Mouse (Mus musculus): ENCODE results near the gene Hist1h1e. TPM values are rescaled to one million over a fixed set of nuclear protein-coding genes. Genes with fewer than 3 reads are reported as not detected.
"Not testable (repeated sequence)": the region's sequence is repeated elsewhere in the genome, so short reads cannot be mapped to it uniquely, and the experiment has no call there.

Gene Hist1h1e
- polyA plus RNA-seq, 1 experiment from 2014 or later, result 18.7 TPM

- Histone ChIP-seq H3K27ac (ENCODE audit: low read length) (no peak overlapping the region), H3K9ac (replicated peaks; ENCODE audit: low read depth, low read length) (no peak overlapping the region), H3K4me1 (ENCODE audit: control insufficient read depth, insufficient read depth, low read length) (no peaks in the 10 kb centered on the region), H3K27me3 (ENCODE audit: control insufficient read depth, insufficient read depth, low read length) (no peaks in the 10 kb centered on the region), H3K4me2 (replicated peaks; ENCODE audit: low read depth, low read length) (no peak overlapping the region), H3K4me3 (ENCODE audit: low read depth, low read length) (no peak overlapping the region), H3K36me3 (ENCODE audit: control insufficient read depth, insufficient read depth, low read length) (no peaks in the 10 kb centered on the region), H3K9me3 (ENCODE audit: control insufficient read depth, low read depth, low read length) (no peaks in the 10 kb centered on the region)
- 81% methylated on average over 7 of the region's 7 CpGs for WGBS
- ATAC-seq (ENCODE audit: insufficient number of reproducible peaks, insufficient read depth, low FRiP score, low read depth), result no peak
Measured at GRCm38 (mm10) chr13:23595622-23596372, 26.6 kb downstream of the Hist1h1e start.

- Histone ChIP-seq H3K9me3 (ENCODE audit: control insufficient read depth, low read depth, low read length) (no peaks in the 10 kb centered on the region), H3K4me1 (ENCODE audit: control insufficient read depth, insufficient read depth, low read length) (no peaks in the 10 kb centered on the region), H3K36me3 (ENCODE audit: control insufficient read depth, insufficient read depth, low read length) (no peaks in the 10 kb centered on the region), H3K9ac (replicated peaks; ENCODE audit: low read depth, low read length) (no peak overlapping the region), H3K4me2 (replicated peaks; ENCODE audit: low read depth, low read length) (no peak overlapping the region), H3K27ac (ENCODE audit: low read length) (no peak overlapping the region), H3K4me3 (ENCODE audit: low read depth, low read length) (no peak overlapping the region), H3K27me3 (ENCODE audit: control insufficient read depth, insufficient read depth, low read length) (no peaks in the 10 kb centered on the region)
- WGBS, result 76% methylated on average over 2 of the region's 2 CpGs
- ATAC-seq (ENCODE audit: insufficient number of reproducible peaks, insufficient read depth, low FRiP score, low read depth), result no peak
Measured at GRCm38 (mm10) chr13:23595185-23595584, 27.2 kb downstream of the Hist1h1e start.

GRCm38 (mm10) chr13:23593051-23593770, 29.1 kb downstream of the Hist1h1e start:
- peak overlapping the region; percentile 41; the same call in 1 of the 2 replicates for H3K27ac ChIP-seq (ENCODE audit: low read length)
- no peak overlapping the region for H3K4me3 ChIP-seq (ENCODE audit: low read depth, low read length)
- H3K4me2 ChIP-seq (replicated peaks; ENCODE audit: low read depth, low read length), result no peak overlapping the region
- no peaks in the 10 kb centered on the region for H3K9me3 ChIP-seq (ENCODE audit: control insufficient read depth, low read depth, low read length)
- H3K27me3 ChIP-seq (ENCODE audit: control insufficient read depth, insufficient read depth, low read length), result no peaks in the 10 kb centered on the region
- WGBS, result 61% methylated on average over 5 of the region's 5 CpGs
- no peaks in the 10 kb centered on the region for H3K36me3 ChIP-seq (ENCODE audit: control insufficient read depth, insufficient read depth, low read length)
- H3K4me1 ChIP-seq (ENCODE audit: control insufficient read depth, insufficient read depth, low read length), result no peaks in the 10 kb centered on the region
- ATAC-seq (ENCODE audit: insufficient number of reproducible peaks, insufficient read depth, low FRiP score, low read depth), result no peak
- H3K9ac ChIP-seq (replicated peaks; ENCODE audit: low read depth, low read length), result no peak overlapping the region

GRCm38 (mm10) chr13:23592614-23593013, 29.7 kb downstream of the Hist1h1e start:
- 82% methylated on average over 7 of the region's 7 CpGs for WGBS
- ATAC-seq (ENCODE audit: insufficient number of reproducible peaks, insufficient read depth, low FRiP score, low read depth), result no peak

GRCm38 (mm10) chr13:23591886-23592285, 30.5 kb downstream of the Hist1h1e start:
- 85% methylated on average over 7 of the region's 7 CpGs for WGBS
- not testable (repeated sequence) for ATAC-seq (ENCODE audit: insufficient number of reproducible peaks, insufficient read depth, low FRiP score, low read depth); H3K27ac ChIP-seq (ENCODE audit: low read length); H3K9ac ChIP-seq (replicated peaks; ENCODE audit: low read depth, low read length); H3K36me3 ChIP-seq (ENCODE audit: control insufficient read depth, insufficient read depth, low read length); H3K4me3 ChIP-seq (ENCODE audit: low read depth, low read length); H3K27me3 ChIP-seq (ENCODE audit: control insufficient read depth, insufficient read depth, low read length); H3K4me2 ChIP-seq (replicated peaks; ENCODE audit: low read depth, low read length); H3K4me1 ChIP-seq (ENCODE audit: control insufficient read depth, insufficient read depth, low read length); H3K9me3 ChIP-seq (ENCODE audit: control insufficient read depth, low read depth, low read length)

More at GRCm38 (mm10) chr13:23592614-23593013, 29.7 kb downstream of the Hist1h1e start:
- Histone ChIP-seq H3K4me1 (ENCODE audit: control insufficient read depth, insufficient read depth, low read length) (no peaks in the 10 kb centered on the region), H3K9me3 (ENCODE audit: control insufficient read depth, low read depth, low read length) (no peaks in the 10 kb centered on the region), H3K4me3 (ENCODE audit: low read depth, low read length) (no peak overlapping the region), H3K9ac (replicated peaks; ENCODE audit: low read depth, low read length) (no peak overlapping the region), H3K27me3 (ENCODE audit: control insufficient read depth, insufficient read depth, low read length) (no peaks in the 10 kb centered on the region), H3K4me2 (replicated peaks; ENCODE audit: low read depth, low read length) (no peak overlapping the region), H3K36me3 (ENCODE audit: control insufficient read depth, insufficient read depth, low read length) (no peaks in the 10 kb centered on the region), H3K27ac (ENCODE audit: low read length) (no peak overlapping the region; the same call in 1 of the 2 replicates)

- Histone ChIP-seq H3K4me1 (ENCODE audit: control insufficient read depth, insufficient read depth, low read length) (no peaks in the 10 kb centered on the region), H3K27ac (ENCODE audit: low read length) (no peak overlapping the region), H3K36me3 (ENCODE audit: control insufficient read depth, insufficient read depth, low read length) (no peaks in the 10 kb centered on the region), H3K4me3 (ENCODE audit: low read depth, low read length) (no peak overlapping the region), H3K4me2 (replicated peaks; ENCODE audit: low read depth, low read length) (no peak overlapping the region), H3K9me3 (ENCODE audit: control insufficient read depth, low read depth, low read length) (no peaks in the 10 kb centered on the region), H3K27me3 (ENCODE audit: control insufficient read depth, insufficient read depth, low read length) (no peaks in the 10 kb centered on the region), H3K9ac (replicated peaks; ENCODE audit: low read depth, low read length) (no peak overlapping the region)
- ATAC-seq (ENCODE audit: insufficient number of reproducible peaks, insufficient read depth, low FRiP score, low read depth), result no peak
- 92% methylated on average over 7 of the region's 7 CpGs for WGBS
Measured at GRCm38 (mm10) chr13:23591206-23591605, 31.2 kb downstream of the Hist1h1e start.

- Histone ChIP-seq H3K9ac (replicated peaks; ENCODE audit: low read depth, low read length) (peak overlapping the region; percentile 31; the same call in 1 of the 2 replicates), H3K9me3 (ENCODE audit: control insufficient read depth, low read depth, low read length) (no peaks in the 10 kb centered on the region), H3K4me1 (ENCODE audit: control insufficient read depth, insufficient read depth, low read length) (peaks cover 18% of the 10 kb centered on the region; the same call in 1 of the 2 replicates), H3K27ac (ENCODE audit: low read length) (peak overlapping the region; percentile 98), H3K4me3 (ENCODE audit: low read depth, low read length) (peak overlapping the region; percentile 38), H3K27me3 (ENCODE audit: control insufficient read depth, insufficient read depth, low read length) (no peaks in the 10 kb centered on the region), H3K4me2 (replicated peaks; ENCODE audit: low read depth, low read length) (peak overlapping the region; percentile 69), H3K36me3 (ENCODE audit: control insufficient read depth, insufficient read depth, low read length) (no peaks in the 10 kb centered on the region)
- no peak for ATAC-seq (ENCODE audit: insufficient number of reproducible peaks, insufficient read depth, low FRiP score, low read depth)
- 4% methylated on average over 1 of the region's 1 CpGs for WGBS
Measured at GRCm38 (mm10) chr13:23586940-23587225, 35.5 kb downstream of the Hist1h1e start.

GRCm38 (mm10) chr13:23586099-23586939, 36.0 kb downstream of the Hist1h1e start:
- H3K27ac ChIP-seq (ENCODE audit: low read length), result peak overlapping the region; percentile 98
- WGBS, result under 1% methylated on average over 21 of the region's 22 CpGs
- peak overlapping the region; percentile 38 for H3K4me3 ChIP-seq (ENCODE audit: low read depth, low read length)
- no peaks in the 10 kb centered on the region for H3K27me3 ChIP-seq (ENCODE audit: control insufficient read depth, insufficient read depth, low read length)
- no peaks in the 10 kb centered on the region for H3K9me3 ChIP-seq (ENCODE audit: control insufficient read depth, low read depth, low read length)
- peak overlapping the region; percentile 31; the same call in 1 of the 2 replicates for H3K9ac ChIP-seq (replicated peaks; ENCODE audit: low read depth, low read length)
- ATAC-seq (ENCODE audit: insufficient number of reproducible peaks, insufficient read depth, low FRiP score, low read depth), result no peak
- peak overlapping the region; percentile 69 for H3K4me2 ChIP-seq (replicated peaks; ENCODE audit: low read depth, low read length)
- H3K36me3 ChIP-seq (ENCODE audit: control insufficient read depth, insufficient read depth, low read length), result no peaks in the 10 kb centered on the region
- peaks cover 18% of the 10 kb centered on the region; the same call in 1 of the 2 replicates for H3K4me1 ChIP-seq (ENCODE audit: control insufficient read depth, insufficient read depth, low read length)
